Mouse (Mus musculus) yolk sac, embryonic 10.5 days (tissue): ENCODE data around the gene Ncoa7.

Experiments
- DNase-seq: peaks from one replicate; pipeline ENCODE4 v3.0.0-alpha.2; 2017; ENCODE audit warnings: low spot score

Ncoa7 gene

GRCm38 (mm10) chr10:30745238-30745974, 57.7 kb downstream of the Ncoa7 start:
- peak; percentile 84 for DNase-seq

- no peak for DNase-seq
These were observed 59.9 kb downstream of the Ncoa7 start for GRCm38 (mm10) chr10:30743275-30743674.

GRCm38 (mm10) chr10:30738403-30738802, 64.7 kb downstream of the Ncoa7 start:
- DNase-seq: no peak

GRCm38 (mm10) chr10:30737323-30737722, 65.8 kb downstream of the Ncoa7 start:
- no peak for DNase-seq

- peak; percentile 58 for DNase-seq
These were observed 69.9 kb downstream of the Ncoa7 start for GRCm38 (mm10) chr10:30733148-30733785.

- peak; percentile 60 for DNase-seq
These were observed 71.7 kb downstream of the Ncoa7 start for GRCm38 (mm10) chr10:30731321-30731914.

- no peak for DNase-seq
These were observed 72.3 kb downstream of the Ncoa7 start for GRCm38 (mm10) chr10:30730791-30731190.

- peak; percentile 51 for DNase-seq
These were observed 73.7 kb downstream of the Ncoa7 start for GRCm38 (mm10) chr10:30729157-30730096.

GRCm38 (mm10) chr10:30723014-30723413, 80.1 kb downstream of the Ncoa7 start:
- no peak for DNase-seq

GRCm38 (mm10) chr10:30720556-30720955, 82.6 kb downstream of the Ncoa7 start:
- no peak for DNase-seq

GRCm38 (mm10) chr10:30719947-30720346, 83.2 kb downstream of the Ncoa7 start:
- DNase-seq: no peak

- peak; percentile 38 for DNase-seq
These were observed 84.3 kb downstream of the Ncoa7 start for GRCm38 (mm10) chr10:30718703-30719340.

GRCm38 (mm10) chr10:30716171-30716570, 87.0 kb downstream of the Ncoa7 start:
- DNase-seq: no peak

GRCm38 (mm10) chr10:30712540-30712939, 90.6 kb downstream of the Ncoa7 start:
- no peak for DNase-seq

- DNase-seq: no peak
These were observed 93.2 kb downstream of the Ncoa7 start for GRCm38 (mm10) chr10:30709846-30710403.

- DNase-seq: no peak
These were observed 95.1 kb downstream of the Ncoa7 start for GRCm38 (mm10) chr10:30708039-30708438.

- no peak for DNase-seq
These were observed 100.5 kb downstream of the Ncoa7 start for GRCm38 (mm10) chr10:30702663-30703062.

- no peak for DNase-seq
These were observed 116.3 kb downstream of the Ncoa7 start for GRCm38 (mm10) chr10:30686862-30687261.

- no peak for DNase-seq
These were observed 119.7 kb downstream of the Ncoa7 start for GRCm38 (mm10) chr10:30683449-30683848.

- peak; percentile 7 for DNase-seq
These were observed 123.4 kb downstream of the Ncoa7 start for GRCm38 (mm10) chr10:30679756-30680155.

GRCm38 (mm10) chr10:30678051-30678450, 125.1 kb downstream of the Ncoa7 start:
- no peak for DNase-seq
